Mouse (Mus musculus) lung, postnatal 0 days (tissue): ENCODE data around the gene Nhlh2.

ENCODE experiments used
- CTCF ChIP-seq: IDR thresholded peaks from 2 replicates; pipeline ENCODE4 v1.5.1; 2016; ENCODE audit warnings: antibody characterized with exemption, mild to moderate bottlenecking
- EP300 ChIP-seq: IDR thresholded peaks from 2 replicates; pipeline ENCODE4 v1.6.1; 2016; ENCODE audit warnings: antibody characterized with exemption, mild to moderate bottlenecking, control low read depth

DNA sequence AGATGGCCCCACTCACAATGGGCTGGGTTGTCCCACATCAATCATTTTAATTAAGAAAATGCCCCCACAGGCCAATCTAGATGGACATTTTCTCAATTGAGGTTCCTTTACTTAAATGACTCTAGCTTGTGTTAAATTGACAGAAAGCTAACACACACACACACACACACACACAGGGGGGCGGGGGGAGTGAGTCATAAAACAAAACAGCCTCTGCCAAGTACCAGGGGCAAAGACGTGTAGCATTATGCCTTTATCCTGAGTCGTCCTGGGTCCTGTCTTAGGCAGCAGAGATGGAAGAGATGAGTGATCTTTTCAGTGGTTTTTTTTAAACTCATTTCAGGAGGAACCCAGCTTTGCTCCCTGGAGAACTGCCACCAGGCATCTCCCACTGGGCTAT lies 42.2 kb downstream of the Nhlh2 start:
- TF ChIP-seq CTCF = no peak
- TF ChIP-seq EP300 = no peak
